Mouse (Mus musculus) midbrain, embryonic 16.5 days (tissue): ENCODE measurements around the gene Slc22a16. TPM values are rescaled to one million over a fixed set of nuclear protein-coding genes. Genes with fewer than 3 reads are reported as not detected.

Source experiments
- ATAC-seq: fragments of 200-750 bp; cut with Nextera tagmentation; 2 replicates; pipeline ENCODE4 v1.8.0; 2017; ENCODE audit warnings: moderate TSS enrichment
- H3K27ac ChIP-seq: fragments of 300-500 bp; sonication (generic); 2 replicates; pipeline ENCODE4 v1.5.1; 2014; ENCODE audit warnings: mild to moderate bottlenecking, low read length, mixed read lengths
- H3K27me3 ChIP-seq: fragments of 300-500 bp; sonication (generic); 2 replicates; pipeline ENCODE4 v1.6.1; 2014; ENCODE audit warnings: low read depth, low read length, mixed read lengths; ENCODE audit not compliant: control insufficient read depth, insufficient read depth
- H3K36me3 ChIP-seq: fragments of 300-500 bp; sonication (generic); 2 replicates; pipeline ENCODE4 v1.6.1; 2014; ENCODE audit warnings: mild to moderate bottlenecking, low read length, moderate library complexity, mixed read lengths; ENCODE audit not compliant: control insufficient read depth, insufficient read depth
- H3K4me1 ChIP-seq: fragments of 300-500 bp; sonication (generic); 2 replicates; pipeline ENCODE4 v1.6.1; 2014; ENCODE audit warnings: mild to moderate bottlenecking, low read length, mixed read lengths; ENCODE audit not compliant: control insufficient read depth, insufficient read depth
- H3K4me2 ChIP-seq: fragments of 300-500 bp; sonication (generic); 2 replicates; pipeline ENCODE4 v1.6.1; 2014; ENCODE audit warnings: mild to moderate bottlenecking, low read length, mixed read lengths
- H3K4me3 ChIP-seq: fragments of 300-500 bp; sonication (generic); 2 replicates; pipeline ENCODE4 v1.5.1; 2014; ENCODE audit warnings: low read depth, mild to moderate bottlenecking, low read length, moderate library complexity, mixed read lengths
- H3K9ac ChIP-seq: fragments of 300-500 bp; sonication (generic); 2 replicates; pipeline ENCODE4 v1.6.1; 2014; ENCODE audit warnings: low read depth, low read length, mixed read lengths
- H3K9me3 ChIP-seq: fragments of 300-500 bp; sonication (generic); replicated peaks from 2 replicates; pipeline ENCODE4 v1.6.1; 2014; ENCODE audit warnings: mild to moderate bottlenecking, low read length, mixed read lengths; ENCODE audit not compliant: control insufficient read depth, poor library complexity, severe bottlenecking
- WGBS: fragments of 180-500 bp; shearing (Covaris S2); extraction: QIAGEN DNeasy Blood & Tissue Kit; methylation state at CpG from one replicate; pipeline ENCODE4 v1.1.7; 2014; 5-methylcytosine and 5-hydroxymethylcytosine counted together
- polyA plus RNA-seq: library from polyadenylated mRNA; unstranded; fragments of >200 nt; fragmentation: Nextera tagmentation; extraction: Ambion mirVana; gene quantifications from 2 replicates; pipeline ENCODE4 v1.2.1, GENCODE M21; 2015

The Slc22a16 gene
- polyA plus RNA-seq, result not detected in 2 replicates

GRCm38 (mm10) chr10:40570036-40570435 lies at the start of gene Slc22a16:
Gene Slc22a16, plus strand, starts transcription at chr10:40570336.
- Histone ChIP-seq H3K9ac (no peak within 1 kb of the TSS), H3K27ac (no peak within 1 kb of the TSS), H3K4me2 (no peak within 1 kb of the TSS), H3K36me3 (no peaks in the 10 kb centered on the region), H3K4me3 (no peak within 1 kb of the TSS), H3K27me3 (no peaks in the 10 kb centered on the region), H3K9me3 (no peaks in the 10 kb centered on the region), H3K4me1 (no peaks in the 10 kb centered on the region)
- ATAC-seq, result no peak
- 91% methylated on average over 12 of the region's 12 CpGs for WGBS

GRCm38 (mm10) chr10:40521579-40521978 lies 48.6 kb upstream of the Slc22a16 start:
- Histone ChIP-seq H3K27ac (peak overlapping the region; percentile 6; the same call in 1 of the 2 replicates), H3K36me3 (no peaks in the 10 kb centered on the region), H3K9ac (no peak overlapping the region), H3K9me3 (no peaks in the 10 kb centered on the region), H3K4me3 (no peak overlapping the region), H3K4me2 (peak overlapping the region; percentile 20), H3K27me3 (no peaks in the 10 kb centered on the region), H3K4me1 (peaks cover 18% of the 10 kb centered on the region)
- peak; percentile 49; the same call in 1 of the 2 replicates for ATAC-seq
- WGBS, result 5% methylated on average over 12 of the region's 12 CpGs

GRCm38 (mm10) chr10:40523312-40523975 lies 46.7 kb upstream of the Slc22a16 start:
- H3K9ac ChIP-seq, result no peak overlapping the region
- no peak overlapping the region for H3K4me2 ChIP-seq
- no peaks in the 10 kb centered on the region for H3K9me3 ChIP-seq
- ATAC-seq, result no peak
- WGBS, result 77% methylated on average over 7 of the region's 7 CpGs
- H3K27ac ChIP-seq, result no peak overlapping the region
- H3K4me1 ChIP-seq, result peaks cover 18% of the 10 kb centered on the region
- H3K27me3 ChIP-seq, result no peaks in the 10 kb centered on the region
- H3K36me3 ChIP-seq, result no peaks in the 10 kb centered on the region
- no peak overlapping the region for H3K4me3 ChIP-seq

GRCm38 (mm10) chr10:40524032-40524806 lies 45.9 kb upstream of the Slc22a16 start:
- H3K27me3 ChIP-seq, result no peaks in the 10 kb centered on the region
- no peak for ATAC-seq
- H3K4me2 ChIP-seq, result no peak overlapping the region
- no peaks in the 10 kb centered on the region for H3K9me3 ChIP-seq
- peaks cover 13% of the 10 kb centered on the region for H3K4me1 ChIP-seq
- no peaks in the 10 kb centered on the region for H3K36me3 ChIP-seq
- H3K9ac ChIP-seq, result no peak overlapping the region
- no peak overlapping the region for H3K27ac ChIP-seq
- WGBS, result 74% methylated on average over 9 of the region's 9 CpGs
- H3K4me3 ChIP-seq, result no peak overlapping the region

GRCm38 (mm10) chr10:40524991-40525390 lies 45.1 kb upstream of the Slc22a16 start:
- Histone ChIP-seq H3K4me3 (no peak overlapping the region), H3K4me2 (no peak overlapping the region), H3K36me3 (no peaks in the 10 kb centered on the region), H3K4me1 (peaks cover 13% of the 10 kb centered on the region), H3K27ac (no peak overlapping the region), H3K9me3 (no peaks in the 10 kb centered on the region), H3K27me3 (no peaks in the 10 kb centered on the region), H3K9ac (no peak overlapping the region)
- WGBS, result 32% methylated on average over 10 of the region's 10 CpGs
- ATAC-seq, result no peak

GRCm38 (mm10) chr10:40525616-40526155 lies 44.5 kb upstream of the Slc22a16 start:
- Histone ChIP-seq H3K36me3 (no peaks in the 10 kb centered on the region), H3K4me2 (no peak overlapping the region), H3K4me1 (peaks cover 13% of the 10 kb centered on the region), H3K9ac (0 out of 2 replicates have a peak overlapping the region, but pooled peaks have one; percentile 30), H3K27ac (no peak overlapping the region), H3K4me3 (no peak overlapping the region), H3K9me3 (no peaks in the 10 kb centered on the region), H3K27me3 (no peaks in the 10 kb centered on the region)
- ATAC-seq, result no peak
- 66% methylated on average over 9 of the region's 9 CpGs for WGBS

GRCm38 (mm10) chr10:40526301-40526761 lies 43.8 kb upstream of the Slc22a16 start:
- no peak overlapping the region for H3K9ac ChIP-seq
- 82% methylated on average over 8 of the region's 8 CpGs for WGBS
- ATAC-seq, result no peak
- H3K4me3 ChIP-seq, result no peak overlapping the region
- peaks cover 10% of the 10 kb centered on the region for H3K4me1 ChIP-seq
- H3K4me2 ChIP-seq, result no peak overlapping the region
- no peaks in the 10 kb centered on the region for H3K27me3 ChIP-seq
- no peaks in the 10 kb centered on the region for H3K36me3 ChIP-seq
- H3K27ac ChIP-seq, result no peak overlapping the region
- H3K9me3 ChIP-seq, result no peaks in the 10 kb centered on the region

GRCm38 (mm10) chr10:40526986-40527385 lies 43.1 kb upstream of the Slc22a16 start:
- no peak for ATAC-seq
- no peak overlapping the region for H3K27ac ChIP-seq
- no peaks in the 10 kb centered on the region for H3K36me3 ChIP-seq
- 84% methylated on average over 3 of the region's 3 CpGs for WGBS
- no peaks in the 10 kb centered on the region for H3K9me3 ChIP-seq
- H3K4me1 ChIP-seq, result peaks cover 4% of the 10 kb centered on the region
- no peak overlapping the region for H3K4me3 ChIP-seq
- no peaks in the 10 kb centered on the region for H3K27me3 ChIP-seq
- H3K4me2 ChIP-seq, result no peak overlapping the region
- H3K9ac ChIP-seq, result no peak overlapping the region

GRCm38 (mm10) chr10:40527573-40527972 lies 42.6 kb upstream of the Slc22a16 start:
- Histone ChIP-seq H3K27me3 (no peaks in the 10 kb centered on the region), H3K4me1 (no peaks in the 10 kb centered on the region), H3K4me2 (no peak overlapping the region), H3K9me3 (no peaks in the 10 kb centered on the region), H3K9ac (no peak overlapping the region), H3K4me3 (no peak overlapping the region), H3K36me3 (no peaks in the 10 kb centered on the region), H3K27ac (no peak overlapping the region)
- 66% methylated on average over 8 of the region's 8 CpGs for WGBS
- ATAC-seq, result no peak
